Mouse (Mus musculus) megakaryocyte-erythroid progenitor cell, adult 5 weeks (primary cell): ENCODE data around the gene Vmn1r121. TPM values are rescaled to one million over a fixed set of nuclear protein-coding genes. Genes with fewer than 3 reads are reported as not detected.

Experiments used
- polyA plus RNA-seq: library from polyadenylated mRNA; stranded (reverse); fragments of >175 nt; gene quantifications from 2 replicates; pipeline ENCODE4 v1.2.3, GENCODE M21; 2012

Gene Vmn1r121
- polyA plus RNA-seq = not detected in 2 replicates

GRCm38 (mm10) chr7:21098413-21098812 is at the start of gene Vmn1r121:
Gene Vmn1r121 (minus strand): TSS chr7:21098513.

GRCm38 (mm10) chr7:21134028-21134427 is 35.7 kb upstream of the Vmn1r121 start, which contains the start of gene Vmn1r122:
Gene Vmn1r122 (minus strand): TSS chr7:21134128.

GRCm38 (mm10) chr7:21053684-21054083 is 44.6 kb downstream of the Vmn1r121 start, which contains the start of gene Vmn1r120:
Gene Vmn1r120 (minus strand): TSS chr7:21053784.

Other genes starting within 250 kb of the Vmn1r121 start
- gene Vmn1r116, start 226.3 kb downstream of the Vmn1r121 start, polyA plus RNA-seq = not detected in 2 replicates
- not detected in 2 replicates for gene Vmn1r117, start 214.4 kb downstream of the Vmn1r121 start, polyA plus RNA-seq
- gene Vmn1r118, start 186.2 kb downstream of the Vmn1r121 start, polyA plus RNA-seq = not detected in 2 replicates
- 0.22 TPM in 1 of 2 replicates, not detected in the other for gene Vmn1r119, start 86.1 kb downstream of the Vmn1r121 start, polyA plus RNA-seq
- not detected in 2 replicates for gene Vmn1r120, start 44.7 kb downstream of the Vmn1r121 start, polyA plus RNA-seq
- not detected in 2 replicates for gene Vmn1r122, start 35.6 kb upstream of the Vmn1r121 start, polyA plus RNA-seq
- not detected in 2 replicates for gene Vmn1r123, start 63.7 kb upstream of the Vmn1r121 start, polyA plus RNA-seq
- gene Gm5157, start 91.9 kb upstream of the Vmn1r121 start, polyA plus RNA-seq = not detected in 2 replicates
- not detected in 2 replicates for gene Vmn1r124, start 162.1 kb upstream of the Vmn1r121 start, polyA plus RNA-seq
- gene Vmn1r125, start 173.7 kb upstream of the Vmn1r121 start, polyA plus RNA-seq = not detected in 2 replicates
- gene Vmn1r126, start 203.0 kb upstream of the Vmn1r121 start, polyA plus RNA-seq = not detected in 2 replicates
- gene Vmn1r127, start 221.3 kb upstream of the Vmn1r121 start, polyA plus RNA-seq = not detected in 2 replicates